Mouse (Mus musculus) ES-E14 (cell line): ENCODE measurements around the gene Calm1. TPM values are rescaled to one million over a fixed set of nuclear protein-coding genes. Genes with fewer than 3 reads are reported as not detected.

ENCODE experiments used
- DNase-seq: peaks from one replicate; pipeline ENCODE4 v3.0.0-alpha.2; 2013; ENCODE audit warnings: low read depth, low spot score
- H3K27ac ChIP-seq: 2 replicates; pipeline ENCODE4 v1.5.1; 2012; ENCODE audit warnings: low read depth, mild to moderate bottlenecking, low read length, moderate library complexity, mixed read lengths; ENCODE audit not compliant: poor library complexity, insufficient read depth, severe bottlenecking
- H3K36me3 ChIP-seq: 2 replicates; pipeline ENCODE4 v1.6.1; 2012; ENCODE audit warnings: mild to moderate bottlenecking, low read length, moderate library complexity, mixed read lengths; ENCODE audit not compliant: control insufficient read depth, poor library complexity, insufficient read depth, severe bottlenecking
- H3K4me1 ChIP-seq, 2 experiments: fragments of 150-350 bp in 1 of 2; sonication (generic) in 1 of 2; 2 replicates each; pipeline ENCODE4 v1.6.1; 2012; ENCODE audit warnings: low read length in 2 of 2, mild to moderate bottlenecking in 1 of 2, mixed read lengths in 1 of 2; ENCODE audit not compliant: control insufficient read depth in 2 of 2, insufficient read depth in 2 of 2, poor library complexity in 1 of 2
- H3K4me3 ChIP-seq, 2 experiments: fragments of 150-350 bp in 1 of 2; sonication (generic) in 1 of 2; 2 replicates each; pipeline ENCODE4 v1.5.1; 2012; ENCODE audit warnings: low read length in 2 of 2, low read depth in 1 of 2, mild to moderate bottlenecking in 1 of 2, mixed read lengths in 1 of 2; ENCODE audit not compliant: insufficient read depth in 1 of 2, poor library complexity in 1 of 2, severe bottlenecking in 1 of 2
- H3K9ac ChIP-seq: 2 replicates; pipeline ENCODE4 v1.6.1; 2012; ENCODE audit warnings: low read depth, mild to moderate bottlenecking, low read length, mixed read lengths; ENCODE audit not compliant: poor library complexity, insufficient read depth, severe bottlenecking
- H3K9me3 ChIP-seq: fragments of 150-350 bp; sonication (generic); 2 replicates; pipeline ENCODE4 v1.6.1; 2012; ENCODE audit warnings: low read depth, mild to moderate bottlenecking, low read length; ENCODE audit not compliant: control insufficient read depth, insufficient read depth
- CHD2 ChIP-seq: IDR thresholded peaks from 2 replicates; pipeline ENCODE4 v1.6.1; 2014; ENCODE audit warnings: mild to moderate bottlenecking, low read depth, low read length, inconsistent platforms
- HCFC1 ChIP-seq: IDR thresholded peaks from 2 replicates; pipeline ENCODE4 v1.6.1; 2012; ENCODE audit warnings: low read length, inconsistent platforms, borderline replicate concordance; ENCODE audit not compliant: insufficient read depth
- MAFK ChIP-seq: IDR thresholded peaks from 2 replicates; pipeline ENCODE4 v1.6.1; 2014; ENCODE audit warnings: mild to moderate bottlenecking, low read depth, low read length, inconsistent platforms; ENCODE audit not compliant: insufficient read depth
- ZC3H11A ChIP-seq: IDR thresholded peaks from 2 replicates; pipeline ENCODE4 v1.6.1; 2012; ENCODE audit warnings: low read depth, mild to moderate bottlenecking, inconsistent platforms, low read length, borderline replicate concordance
- ZNF384 ChIP-seq: IDR thresholded peaks from 2 replicates; pipeline ENCODE4 v1.6.1; 2012; ENCODE audit warnings: low read depth, low read length, inconsistent platforms
- in situ Hi-C, 2 experiments: fragments of 600-800 bp; cut with MboI; formaldehyde crosslinking; loops; one replicate each; pipeline ENCODE4 v1.15.1; 2025; ENCODE audit warnings: low sequenced_read_pairs in 2 of 2, inconsistent platforms in 1 of 2; ENCODE audit not compliant: unreplicated experiment in 2 of 2
- total RNA-seq: library from RNA; depleted of rRNA; stranded (reverse); fragments of 300-350 nt; gene quantifications from 2 replicates; pipeline ENCODE4 v1.2.3, GENCODE M21; 2012

Calm1 gene
- total RNA-seq, 1 experiment: 537 TPM

GRCm38 (mm10) chr12:100172481-100172880, 26.8 kb upstream of the Calm1 start:
- H3K27ac ChIP-seq: no peak overlapping the region
- no peaks in the 10 kb centered on the region for H3K36me3 ChIP-seq
- peaks cover 1 to 5% of the 10 kb centered on the region in 2 experiments; a peak in 2 of 4 replicates for H3K4me1 ChIP-seq
- H3K9ac ChIP-seq: no peak overlapping the region
- no peaks in the 10 kb centered on the region for H3K9me3 ChIP-seq
- H3K4me3 ChIP-seq: no peak overlapping the region
- in situ Hi-C loops: loop anchor here in 1 of 2 experiments (25.0 kb wide), 1 partner anchor 665 kb away; no protein-coding TSS in a partner anchor
- no peak for DNase-seq
- no peak for TF ChIP-seq HCFC1

- DNase-seq: no peak
- no peak overlapping the region for H3K27ac ChIP-seq
- H3K4me1 ChIP-seq: no peaks in the 10 kb centered on the region
Observed at GRCm38 (mm10) chr12:100176469-100177056, 22.7 kb upstream of the Calm1 start.

GRCm38 (mm10) chr12:100178898-100179440, 20.3 kb upstream of the Calm1 start:
- DNase-seq: no peak
- H3K4me1 ChIP-seq: no peaks in the 10 kb centered on the region
- in situ Hi-C loops: no loop called here
- H3K9ac ChIP-seq: no peak overlapping the region
- no peak overlapping the region for H3K27ac ChIP-seq
- no peaks in the 10 kb centered on the region for H3K36me3 ChIP-seq
- TF ChIP-seq MAFK: no peak
- H3K4me3 ChIP-seq: no peak overlapping the region
- H3K9me3 ChIP-seq: no peaks in the 10 kb centered on the region

More at GRCm38 (mm10) chr12:100176469-100177056, 22.7 kb upstream of the Calm1 start:
- Histone ChIP-seq H3K9me3 (no peaks in the 10 kb centered on the region), H3K9ac (no peak overlapping the region), H3K36me3 (no peaks in the 10 kb centered on the region), H3K4me3 (no peak overlapping the region)
- in situ Hi-C loops: no loop called here
- TF ChIP-seq ZNF384: no peak

- peak; percentile 80 for DNase-seq
- Histone ChIP-seq H3K9ac (peak overlapping the region; percentile 80; the same call in 1 of the 2 replicates), H3K9me3 (no peaks in the 10 kb centered on the region), H3K4me1 (no peaks in the 10 kb centered on the region), H3K4me3 (peak overlapping the region; percentile 80 to 81), H3K36me3 (no peaks in the 10 kb centered on the region), H3K27ac (no peak overlapping the region)
- TF ChIP-seq HCFC1 (no peak), CHD2 (no peak), ZNF384 (no peak), MAFK (no peak), ZC3H11A (no peak)
- in situ Hi-C loops: no loop called here
Observed at GRCm38 (mm10) chr12:100180802-100181201, 18.4 kb upstream of the Calm1 start.

GRCm38 (mm10) chr12:100182676-100183075, 16.6 kb upstream of the Calm1 start:
- Histone ChIP-seq H3K27ac (no peak overlapping the region), H3K4me3 (no peak overlapping the region), H3K9ac (no peak overlapping the region), H3K9me3 (no peaks in the 10 kb centered on the region), H3K36me3 (no peaks in the 10 kb centered on the region), H3K4me1 (no peaks in the 10 kb centered on the region)
- TF ChIP-seq ZNF384 (0 out of 2 replicates have a peak, but pooled peaks have one; percentile 59), HCFC1 (no peak)
- no peak for DNase-seq
- in situ Hi-C loops: no loop called here
